Comparison of ENCODE assay signal across 1 mouse cellular context in the genomic region with DNA sequence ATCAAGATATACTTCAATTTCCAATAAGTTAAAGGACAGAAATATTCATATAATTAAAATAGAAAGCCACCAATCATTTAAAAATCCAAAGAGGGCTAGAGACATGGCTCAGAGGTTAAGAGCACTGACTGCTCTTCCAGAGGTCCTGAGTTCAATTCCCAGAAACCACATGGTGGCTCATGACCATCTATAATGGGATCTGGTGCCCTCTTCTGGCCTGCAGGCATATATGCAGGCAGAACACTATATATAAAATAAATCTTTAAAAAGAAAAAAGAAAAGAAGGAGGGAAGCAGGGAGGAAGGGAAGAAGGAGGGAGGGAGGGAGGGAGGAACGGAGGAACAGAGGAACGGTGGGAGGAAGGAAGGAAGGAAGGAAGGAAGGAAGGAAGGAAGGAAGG. TPM values are rescaled to one million over a fixed set of nuclear protein-coding genes. Genes with fewer than 3 reads are reported as not detected.
"Had no signal": no experiment of that assay in that cellular context is flagged by ENCODE, and none has a peak within 500 bp of the region (broad histone marks: within the 10 kb centered on the region; RNA-seq: fewer than 3 reads in every experiment).

No protein-coding gene starts in this region.

RNA-seq across cellular contexts. Expression of gene Atp8b4, which starts 42.7 kb away (rescaled TPM):
- total RNA-seq: left cerebral cortex, postnatal 25 days had no signal
